Mouse (Mus musculus) heart, postnatal 36 days (tissue): ENCODE results near the gene Cadm3. TPM values are rescaled to one million over a fixed set of nuclear protein-coding genes. Genes with fewer than 3 reads are reported as not detected.
"Not testable (repeated sequence)": the region's sequence is repeated elsewhere in the genome, so short reads cannot be mapped to it uniquely, and the experiment has no call there.

ENCODE experiments used
- DNase-seq, 2 experiments: peaks; one replicate each; pipeline ENCODE4 v3.0.0; 2021 to 2022
- intact Hi-C: fragments of 180-260 bp; cut with DNase I; formaldehyde crosslinking; loops from one replicate; pipeline ENCODE4 v1.15.1; 2025
- total RNA-seq, 2 experiments: library from RNA; stranded (reverse); gene quantifications; 2 replicates each; pipeline ENCODE4 v1.2.3; 2021

Cadm3 gene
- total RNA-seq, 2 experiments from 2014 or later: 1.9 to 2.5 TPM

- DNase-seq: no peak
- intact Hi-C loops: loop anchor here (2.0 kb wide), 1 partner anchor 51 kb away; no protein-coding TSS in a partner anchor
These were observed 42.1 kb downstream of the Cadm3 start for GRCm38 (mm10) chr1:173325395-173325794.

- intact Hi-C loops: loop anchor here (2.0 to 5.0 kb wide), 2 partner anchors 52 to 72 kb away; no protein-coding TSS in a partner anchor
- DNase-seq: no peak
These were observed 42.5 kb downstream of the Cadm3 start for GRCm38 (mm10) chr1:173324961-173325360.

DNA sequence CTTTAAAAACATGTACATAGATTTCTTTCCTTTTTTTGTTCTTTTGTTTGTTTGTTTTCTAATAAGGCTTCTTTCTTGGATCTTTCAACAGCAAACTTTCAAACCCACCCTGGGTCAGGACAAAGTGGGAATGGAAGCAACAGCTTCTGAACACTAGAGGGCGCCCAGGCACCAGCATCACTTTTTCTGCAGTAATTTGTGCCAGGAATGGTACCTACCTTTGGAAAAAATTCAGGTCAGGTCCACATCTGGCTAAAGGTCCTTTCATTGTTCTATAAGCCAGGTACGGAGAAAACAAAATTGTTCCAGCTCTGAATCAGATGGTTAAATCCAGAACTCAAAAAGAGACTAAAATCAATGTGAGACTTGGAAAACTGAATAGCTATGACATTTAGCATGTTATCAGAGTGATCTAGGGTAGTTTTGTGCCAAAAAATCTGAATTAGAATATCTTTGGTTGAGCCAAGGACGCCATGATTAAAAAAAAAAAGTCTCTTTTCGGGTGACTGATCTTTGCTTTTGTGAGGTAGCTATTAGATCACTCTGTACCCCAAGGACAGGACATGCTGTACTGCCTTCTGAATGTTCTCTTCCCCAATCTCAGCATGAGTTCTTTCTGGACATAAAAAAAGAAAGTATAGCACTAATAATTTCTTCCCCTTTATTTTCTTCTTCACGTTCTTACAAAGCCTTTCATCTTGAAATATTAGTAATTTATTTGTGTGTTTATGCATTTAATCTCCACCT, 43.5 kb downstream of the Cadm3 start:
- intact Hi-C loops: loop anchor here (2.0 to 5.0 kb wide), 2 partner anchors 53 to 73 kb away; no protein-coding TSS in a partner anchor
- peak; percentile 18 to 29 for DNase-seq

- intact Hi-C loops: loop anchor here (5.0 kb wide), 1 partner anchor 75 kb away; no protein-coding TSS in a partner anchor
- no peak for DNase-seq
These were observed 45.3 kb downstream of the Cadm3 start for GRCm38 (mm10) chr1:173322249-173322627.

DNA sequence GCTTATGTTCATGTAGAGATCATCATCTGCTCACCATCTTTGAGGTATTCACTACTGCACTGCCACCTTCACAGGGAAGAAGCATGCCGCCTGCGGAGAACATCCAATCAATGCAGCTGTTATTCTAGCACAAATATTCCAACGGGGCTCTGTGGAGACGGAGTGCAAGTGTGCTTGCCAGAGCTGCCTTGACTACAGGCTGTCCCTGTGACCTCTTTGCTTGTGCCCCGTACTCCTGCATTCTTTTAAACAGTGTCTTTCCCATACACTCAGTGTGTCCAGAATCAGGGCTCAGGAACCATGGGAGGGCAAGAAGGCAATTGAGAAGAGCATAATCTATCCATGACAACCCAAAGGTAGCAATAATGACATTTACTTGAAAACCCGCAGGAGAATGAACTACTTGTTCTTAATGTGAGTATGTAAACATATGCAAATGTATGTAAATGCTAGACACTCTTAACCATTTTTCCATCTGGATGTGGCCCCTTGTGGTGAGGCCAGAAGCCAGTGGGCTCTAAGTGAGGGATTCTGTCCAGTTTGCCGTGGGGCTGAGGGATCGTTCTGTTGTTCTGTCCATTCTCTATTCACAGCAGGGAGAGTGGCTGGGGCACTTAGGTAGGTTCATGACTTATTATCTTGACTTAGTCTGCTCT, 45.8 kb downstream of the Cadm3 start:
- intact Hi-C loops: loop anchor here (5.0 kb wide), 1 partner anchor 76 kb away; no protein-coding TSS in a partner anchor
- DNase-seq: no peak

DNA sequence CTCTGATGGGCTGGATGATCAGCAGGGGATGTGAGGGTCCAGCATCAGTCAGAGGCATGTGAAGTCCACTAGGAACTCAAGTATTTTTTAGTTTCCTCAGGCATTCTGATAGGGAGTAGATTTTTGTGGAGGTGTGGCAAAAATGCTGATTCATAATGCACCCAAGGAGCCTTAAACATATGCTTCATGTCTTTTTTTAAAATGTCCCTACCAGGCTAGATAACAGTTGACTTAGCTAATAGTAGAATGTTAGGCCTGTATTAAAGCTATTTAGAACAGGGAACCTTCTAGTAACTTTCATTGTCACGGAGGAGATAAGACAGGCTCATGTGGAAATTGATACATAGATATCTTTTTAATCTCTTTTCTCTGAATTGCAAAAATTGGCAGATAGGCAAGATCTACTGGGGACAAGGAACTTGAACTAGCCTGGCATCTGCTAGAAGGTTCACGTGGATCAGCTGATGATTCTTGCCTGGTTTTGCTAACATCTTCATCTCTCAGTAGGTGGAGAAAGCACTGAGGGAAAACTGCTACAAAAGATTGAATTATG, 49.5 kb downstream of the Cadm3 start:
- DNase-seq: no peak
- intact Hi-C loops: no loop called here

- DNase-seq: no peak
- intact Hi-C loops: no loop called here
These were observed 51.8 kb downstream of the Cadm3 start for GRCm38 (mm10) chr1:173315725-173316124.

DNA sequence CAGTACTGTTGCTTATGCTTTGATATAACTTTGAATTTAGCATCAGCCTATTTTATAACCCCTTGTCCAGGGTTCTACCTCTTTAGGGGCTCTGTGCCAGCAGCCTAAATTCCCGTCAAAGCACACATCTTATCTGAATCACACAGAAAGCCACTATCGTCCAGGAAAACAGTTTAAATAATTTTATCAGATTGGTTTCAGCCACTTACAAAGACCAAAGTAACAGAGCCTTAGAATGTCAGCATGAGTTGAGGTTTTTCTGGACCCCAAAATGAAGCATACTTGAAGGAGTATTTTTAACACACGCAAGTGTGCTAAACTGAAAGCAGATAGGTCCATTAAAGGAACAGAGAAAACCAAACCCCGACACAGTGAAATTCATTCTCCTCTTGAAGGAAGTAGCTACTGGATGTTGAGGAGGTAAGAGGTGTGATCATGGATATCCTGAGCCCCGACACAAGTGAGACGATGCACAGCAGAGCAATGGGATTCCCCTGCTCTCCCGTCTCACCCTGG, 53.9 kb downstream of the Cadm3 start:
- intact Hi-C loops, DNase-seq: not testable (repeated sequence)

- DNase-seq, intact Hi-C loops: not testable (repeated sequence)
These were observed 64.7 kb downstream of the Cadm3 start for GRCm38 (mm10) chr1:173302795-173303194.

Other genes starting within 250 kb of the Cadm3 start
- gene Olfr1408, start 230.3 kb downstream of the Cadm3 start, total RNA-seq: not detected
- gene Olfr1406, start 177.1 kb downstream of the Cadm3 start, total RNA-seq: not detected
- not detected for gene Olfr218, start 169.9 kb downstream of the Cadm3 start, total RNA-seq
- not detected for gene Olfr1404, start 155.3 kb downstream of the Cadm3 start, total RNA-seq
- not detected for gene Fcer1a, start 140.5 kb downstream of the Cadm3 start, total RNA-seq
- not detected for gene Olfr418, start 101.7 kb downstream of the Cadm3 start, total RNA-seq
- gene Mptx2, start 89.9 kb downstream of the Cadm3 start, total RNA-seq: not detected
- gene Ackr1, start 33.9 kb downstream of the Cadm3 start, total RNA-seq: under 1 TPM; 0.38 to 0.78 TPM
- gene Aim2, start 16.8 kb downstream of the Cadm3 start, total RNA-seq: 1 to 10 TPM; 1.2 to 1.4 TPM
- under 1 TPM; 0.11 to 0.51 TPM for gene Ifi206, start 123.3 kb upstream of the Cadm3 start, total RNA-seq
- not detected for gene Ifi214, start 168.3 kb upstream of the Cadm3 start, total RNA-seq
- gene Ifi213, start 231.6 kb upstream of the Cadm3 start, total RNA-seq: 1 to 10 TPM in 1 of 2 experiments, under 1 TPM in 1; 0.28 to 1.1 TPM